Mouse (Mus musculus): ENCODE measurements around the gene Glis3.

Gene Glis3

DNA sequence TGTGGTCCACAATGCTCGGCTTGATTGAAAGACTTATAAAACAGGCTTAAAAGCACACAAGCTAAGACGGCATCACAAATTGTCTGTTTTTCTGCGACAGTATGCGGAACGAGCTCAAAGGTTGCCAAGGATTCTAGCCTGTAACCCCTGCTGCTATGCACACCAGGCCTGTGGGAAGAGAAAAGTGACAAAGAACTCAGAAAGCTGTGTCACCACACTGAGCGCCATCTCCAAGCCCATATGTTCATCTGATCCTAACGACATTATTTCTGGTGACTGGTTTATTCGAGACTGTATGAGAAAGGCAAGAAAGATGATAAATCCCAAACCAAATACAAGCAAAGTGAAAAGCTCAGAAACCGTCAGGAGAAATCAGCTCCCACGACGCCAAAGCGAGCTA lies 144.9 kb downstream of the Glis3 start:
- no peak for DNase-seq (ENCODE audit: inconsistent ontology term)

GRCm38 (mm10) chr19:28533576-28533975 lies 146.3 kb downstream of the Glis3 start:
- no peak for DNase-seq (ENCODE audit: inconsistent ontology term)

GRCm38 (mm10) chr19:28531750-28532149 lies 148.1 kb downstream of the Glis3 start:
- DNase-seq (ENCODE audit: inconsistent ontology term) = no peak

- no peak for DNase-seq (ENCODE audit: inconsistent ontology term)
Measured at GRCm38 (mm10) chr19:28530846-28531245, 149.0 kb downstream of the Glis3 start.

GRCm38 (mm10) chr19:28529006-28529405 lies 150.9 kb downstream of the Glis3 start:
- DNase-seq (ENCODE audit: inconsistent ontology term) = no peak

GRCm38 (mm10) chr19:28527446-28527845 lies 152.4 kb downstream of the Glis3 start:
- DNase-seq (ENCODE audit: inconsistent ontology term) = no peak

DNA sequence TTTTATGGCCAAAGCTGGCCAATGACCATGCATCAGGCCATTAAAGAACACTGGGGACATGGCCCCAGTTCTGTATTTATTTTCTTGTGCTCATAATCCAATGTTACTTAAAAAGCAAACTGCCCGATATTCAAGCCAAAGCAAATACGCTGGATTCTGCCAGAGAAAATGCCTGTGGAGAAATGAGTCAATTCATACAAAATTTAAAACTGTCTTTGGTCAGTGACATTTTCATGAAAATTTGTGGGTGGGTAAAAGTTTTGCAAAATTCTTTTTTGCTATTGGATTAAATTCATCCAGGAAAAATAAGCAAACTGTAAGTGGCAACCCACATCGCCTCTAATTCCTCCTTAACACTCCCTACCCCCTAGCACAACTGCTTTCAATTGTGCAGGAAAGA lies 154.5 kb downstream of the Glis3 start:
- no peak for DNase-seq (ENCODE audit: inconsistent ontology term)

DNA sequence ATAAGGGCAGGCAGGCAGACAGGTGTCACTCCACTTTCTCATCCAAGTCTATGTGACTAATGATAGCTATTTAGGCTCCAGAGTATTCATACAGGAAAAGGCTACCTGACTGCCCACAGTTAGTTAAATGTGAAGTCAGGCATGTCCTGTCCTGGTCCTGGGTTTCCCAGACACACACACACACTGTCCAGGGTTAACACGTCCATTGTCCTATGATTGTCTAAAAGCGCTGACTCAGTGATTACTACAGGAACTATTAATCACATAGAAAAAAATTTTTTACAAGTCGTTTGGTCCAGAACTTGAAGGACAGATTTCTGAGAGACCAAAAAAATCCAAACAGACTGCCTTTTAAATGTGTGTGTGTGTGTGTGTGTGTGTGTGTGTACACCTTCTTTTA lies 157.6 kb downstream of the Glis3 start:
- no peak for DNase-seq (ENCODE audit: inconsistent ontology term)

GRCm38 (mm10) chr19:28520761-28521181 lies 159.1 kb downstream of the Glis3 start:
- DNase-seq (ENCODE audit: inconsistent ontology term) = no peak

DNA sequence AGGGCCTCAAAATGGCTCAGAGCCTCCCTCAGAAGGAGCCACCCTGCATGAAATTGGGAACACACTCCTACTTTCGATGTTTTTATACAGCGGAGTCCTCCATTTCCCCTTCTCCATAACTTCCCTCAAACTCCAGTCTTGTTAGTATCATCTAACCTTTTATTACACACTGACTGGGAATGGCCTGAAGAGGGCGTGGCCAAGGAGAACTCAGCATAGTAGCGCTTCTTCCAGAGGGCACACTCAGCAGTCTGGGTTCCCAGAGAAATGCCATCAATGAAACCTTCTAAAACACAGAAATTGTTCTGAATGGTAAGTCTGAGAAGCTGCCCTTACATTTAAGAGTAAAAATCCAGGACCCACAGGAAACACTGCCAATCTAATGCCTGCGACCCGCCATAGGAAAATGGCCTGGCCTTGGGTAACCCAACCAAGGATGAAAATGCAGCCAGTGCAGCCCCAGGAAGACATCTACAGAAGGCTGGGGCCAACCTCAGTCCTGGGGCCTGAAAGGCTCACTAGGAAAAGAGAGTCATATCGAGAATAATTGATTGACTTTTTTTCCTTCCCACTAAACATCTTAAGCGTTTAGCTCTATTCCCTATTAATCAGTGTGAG lies 159.6 kb downstream of the Glis3 start:
- no peak for DNase-seq (ENCODE audit: inconsistent ontology term)

DNA sequence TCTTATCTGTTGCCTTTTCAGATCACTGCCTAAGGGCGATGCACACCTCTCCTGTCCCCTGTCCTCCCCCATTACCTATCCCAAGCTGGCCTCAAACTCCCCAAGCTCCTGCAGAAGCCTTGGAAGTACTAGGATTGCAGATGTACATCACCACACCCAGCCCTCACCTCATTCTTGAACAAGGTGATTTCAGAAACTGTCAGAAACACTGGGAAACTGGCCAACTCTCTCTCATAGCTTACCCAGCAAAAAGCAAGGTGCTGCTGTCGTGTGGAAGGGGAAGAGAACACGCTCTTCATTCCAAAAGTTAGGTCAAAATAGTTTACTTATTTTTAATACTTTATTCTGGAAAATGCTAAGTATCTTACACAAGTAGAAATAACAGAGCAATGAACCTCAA lies 160.6 kb downstream of the Glis3 start:
- DNase-seq (ENCODE audit: inconsistent ontology term) = no peak

- no peak for DNase-seq (ENCODE audit: inconsistent ontology term)
Measured at GRCm38 (mm10) chr19:28518846-28519245, 161.0 kb downstream of the Glis3 start.

DNA sequence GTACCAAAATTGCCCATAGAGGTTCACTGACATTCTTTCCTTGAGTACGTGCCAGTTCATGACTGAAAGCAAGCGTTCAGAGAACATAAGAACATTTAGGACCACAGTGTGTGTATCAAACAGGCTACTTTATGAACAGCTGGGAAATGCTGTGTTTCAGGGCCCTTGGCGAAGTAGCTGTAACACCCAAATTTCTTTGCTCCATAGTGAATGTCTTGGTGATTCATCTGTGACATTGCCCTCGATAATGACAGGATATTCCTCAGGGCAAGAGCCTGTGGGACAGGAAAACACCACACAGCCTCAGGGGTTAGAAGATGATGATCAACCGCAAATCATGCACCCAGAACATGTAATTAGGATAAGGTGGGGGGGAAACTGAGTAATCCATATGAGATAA lies 161.6 kb downstream of the Glis3 start:
- peak; percentile 6 for DNase-seq (ENCODE audit: inconsistent ontology term)

DNA sequence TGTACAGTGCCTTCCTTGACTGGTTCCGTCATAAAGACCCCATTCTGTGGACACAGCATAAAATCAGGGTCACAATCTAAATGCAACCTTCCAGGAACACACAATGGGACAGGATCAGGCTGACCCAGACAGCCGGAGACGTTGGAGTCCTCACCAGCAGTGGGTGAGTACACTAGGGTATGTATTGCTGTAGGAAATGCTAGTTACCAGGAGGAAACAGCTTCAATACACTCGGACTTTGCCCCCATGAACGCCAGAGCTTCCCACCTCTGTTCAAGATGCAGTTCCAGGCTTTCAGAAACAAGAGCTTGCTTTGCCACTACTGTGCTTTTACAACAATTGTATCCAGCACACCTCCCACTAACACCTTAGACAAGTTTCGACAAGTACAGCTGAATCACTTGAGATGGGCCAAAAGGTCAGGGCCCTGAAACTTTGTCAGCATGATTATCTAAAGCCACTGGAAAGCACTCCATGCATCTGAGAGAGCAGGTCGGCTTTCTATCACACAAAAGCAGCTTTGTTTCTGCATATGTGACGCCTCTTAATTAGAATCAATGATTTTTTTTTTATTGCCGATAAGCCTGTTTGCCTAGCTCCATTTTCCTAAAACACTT lies 162.3 kb downstream of the Glis3 start:
- no peak for DNase-seq (ENCODE audit: inconsistent ontology term)

GRCm38 (mm10) chr19:28516487-28516886 lies 163.4 kb downstream of the Glis3 start:
- DNase-seq (ENCODE audit: inconsistent ontology term) = peak; percentile 69

DNA sequence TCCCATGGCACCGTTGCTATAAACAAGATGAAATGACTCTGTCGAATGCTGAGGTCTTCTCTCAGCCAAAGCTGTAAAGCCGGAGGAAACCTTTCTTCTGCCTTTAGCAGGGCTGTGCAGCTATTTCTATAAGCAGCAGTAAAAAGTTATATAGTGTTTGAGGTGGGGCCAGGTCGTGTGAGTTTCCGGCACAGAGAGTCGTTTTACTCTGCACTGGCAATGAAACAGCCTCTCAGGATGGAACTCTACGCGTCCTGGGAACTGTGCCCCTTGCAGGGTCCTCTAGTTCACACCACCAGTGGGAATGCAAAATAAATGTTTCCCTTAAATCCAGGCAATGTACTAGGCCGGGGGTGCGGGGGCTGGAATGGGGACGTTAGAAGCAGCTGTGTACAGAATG lies 167.4 kb downstream of the Glis3 start:
- no peak for DNase-seq (ENCODE audit: inconsistent ontology term)

GRCm38 (mm10) chr19:28511910-28512309 lies 168.0 kb downstream of the Glis3 start:
- DNase-seq (ENCODE audit: inconsistent ontology term) = no peak

DNA sequence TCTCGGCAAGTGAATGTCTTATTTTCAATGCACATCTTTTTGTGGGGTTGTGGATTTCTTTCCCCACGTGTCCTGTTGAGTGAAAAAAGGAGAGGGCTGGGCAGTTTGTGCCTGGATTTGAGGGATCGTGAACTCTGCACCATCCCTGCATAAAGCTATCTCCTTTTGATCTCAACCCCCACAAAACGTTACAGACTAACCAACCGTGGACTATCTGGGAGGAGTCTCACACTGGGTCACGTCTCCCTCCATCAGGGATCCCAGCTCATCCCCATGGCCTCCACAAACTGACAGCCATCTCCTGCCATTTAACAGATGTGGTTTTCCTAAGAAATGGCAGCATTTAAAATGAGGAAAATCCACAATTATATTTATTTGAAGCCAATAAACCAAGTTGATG lies 174.5 kb downstream of the Glis3 start:
- no peak for DNase-seq (ENCODE audit: inconsistent ontology term)

DNA sequence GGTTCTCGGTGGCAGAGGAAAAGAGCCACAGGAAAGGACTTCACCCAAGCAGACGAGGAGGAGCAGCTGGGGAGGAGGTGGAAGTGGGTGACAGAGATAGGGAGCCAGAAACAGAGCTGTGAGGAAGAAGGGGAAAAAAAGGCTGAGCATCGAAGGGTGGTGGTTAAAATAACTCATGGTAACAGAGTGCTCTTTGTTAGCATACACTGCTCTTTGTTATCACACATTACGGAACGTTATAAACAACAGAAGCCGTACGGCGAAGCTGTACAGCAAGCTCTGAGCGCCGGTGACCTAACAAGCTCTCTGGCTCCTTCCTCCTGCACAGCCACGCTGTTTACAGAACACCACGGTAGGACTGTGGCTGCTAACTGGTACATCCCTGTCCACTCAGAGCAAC lies 176.9 kb downstream of the Glis3 start:
- no peak for DNase-seq (ENCODE audit: inconsistent ontology term)

GRCm38 (mm10) chr19:28500975-28501374 lies 178.9 kb downstream of the Glis3 start:
- DNase-seq (ENCODE audit: inconsistent ontology term) = peak; percentile 12

DNA sequence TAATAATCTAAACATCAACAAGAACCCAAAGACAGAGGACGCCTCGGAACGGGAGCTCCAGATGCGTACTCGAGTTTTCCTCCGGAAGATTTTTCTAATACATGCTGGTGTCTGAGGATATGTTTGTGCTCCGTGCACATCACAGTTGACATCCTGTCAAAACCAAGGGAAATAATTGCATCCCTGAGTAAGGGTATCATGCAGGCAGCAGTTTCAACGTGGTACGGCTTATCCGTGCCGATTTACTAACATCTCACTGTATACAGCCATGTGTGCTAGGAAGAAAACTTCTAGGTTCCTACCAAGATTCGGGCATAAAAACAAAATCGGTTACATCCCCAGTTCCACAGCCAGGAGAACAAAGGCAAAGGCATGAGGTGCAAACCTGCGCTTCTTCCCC lies 179.4 kb downstream of the Glis3 start:
- no peak for DNase-seq (ENCODE audit: inconsistent ontology term)

DNA sequence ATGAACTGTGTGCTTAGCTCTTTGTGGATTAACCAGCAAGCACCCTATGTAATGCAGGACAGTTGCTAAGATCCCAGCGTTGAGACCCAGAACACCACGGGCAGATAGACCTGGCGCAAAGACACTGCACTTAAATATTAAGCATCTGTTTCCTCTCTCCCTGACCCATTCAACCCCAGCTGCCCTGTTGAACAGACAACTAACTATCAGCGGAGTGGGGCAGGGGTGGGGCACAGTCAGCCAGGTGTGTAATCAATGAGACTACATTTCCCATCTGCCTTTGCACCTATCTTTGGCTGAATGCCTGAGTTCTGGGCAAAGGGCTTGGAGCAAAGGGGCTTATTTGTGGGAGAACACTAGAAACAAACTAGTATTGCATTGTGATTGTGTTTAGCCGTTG lies 180.1 kb downstream of the Glis3 start:
- no peak for DNase-seq (ENCODE audit: inconsistent ontology term)

DNA sequence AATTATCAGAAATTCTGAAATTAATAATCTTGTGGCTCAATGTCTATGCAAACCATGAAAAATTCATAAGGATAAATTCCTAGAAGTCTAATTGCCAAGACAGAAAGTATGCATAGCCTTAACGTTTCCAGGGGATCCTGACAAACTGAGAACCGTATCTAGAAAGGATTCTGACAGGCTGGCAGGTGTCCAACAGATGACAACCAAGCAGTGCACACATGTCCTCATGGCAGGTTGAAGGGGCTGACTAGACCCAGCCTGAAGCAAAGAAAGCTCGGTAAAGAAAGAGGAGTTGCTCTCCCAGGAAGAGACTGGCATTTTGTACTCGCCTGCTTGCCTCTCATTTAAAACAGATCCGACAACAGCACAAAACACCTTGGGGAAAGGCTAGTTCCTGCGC lies 184.0 kb downstream of the Glis3 start:
- no peak for DNase-seq (ENCODE audit: inconsistent ontology term)
